Mouse (Mus musculus): ENCODE data around the gene Cds1. TPM values are rescaled to one million over a fixed set of nuclear protein-coding genes. Genes with fewer than 3 reads are reported as not detected.

Cds1 gene
- polyA plus RNA-seq, 3 experiments from 2014 or later: not detected

Other genes with a start within 250 kb of the Cds1 start
- gene Nkx6-1, start 100.1 kb upstream of the Cds1 start, polyA plus RNA-seq (2017; shearing (Covaris generic)): not detected

Data from inflammation-experienced regulatory T-cells, adult 6 months (primary cell).